Comparison of ENCODE assay signal across 9 mouse cellular contexts in genomic region chr9:37144696-37145095, GRCm38 (mm10). TPM values are rescaled to one million over a fixed set of nuclear protein-coding genes. Genes with fewer than 3 reads are reported as not detected.
A peak's percentile ranks its signal among the peaks of the same experiment; 100 is the strongest.
DNase-seq lines count a peak whose midpoint lies in the region; ATAC-seq and TF ChIP-seq lines count a peak whose summit lies in the region.
"Had no signal": no experiment of that assay in that cellular context is flagged by ENCODE, and none has a peak within 500 bp of the region (broad histone marks: within the 10 kb centered on the region; RNA-seq: fewer than 3 reads in every experiment).

No protein-coding gene starts in this region.

- TF ChIP-seq POLR2A in lung, adult 2 months (IDR thresholded peaks at IDR 0.05; ENCODE audit: borderline replicate concordance, extremely low read depth, low read depth, low read length): no peak
- TF ChIP-seq POLR2A in small intestine, adult 2 months (IDR thresholded peaks at IDR 0.05; ENCODE audit: low read depth, low read length): no peak

- WGBS in lung, adult 2 months: 41% methylated on average over 6 of the region's 6 CpGs
- WGBS in forebrain, embryonic 10.5 days: 2% methylated on average over 6 of the region's 6 CpGs
- WGBS in limb, embryonic 11.5 days: 1% methylated on average over 6 of the region's 6 CpGs
- 29% methylated on average over 6 of the region's 6 CpGs for WGBS in small intestine, adult 2 months

- ATAC-seq in limb, embryonic 11.5 days (ENCODE audit: insufficient number of reproducible peaks, low FRiP score, low TSS enrichment, low read depth): no peak

- H3K4me2 ChIP-seq in limb, embryonic 11.5 days (ENCODE audit: low read depth, severe bottlenecking): peak overlapping the region; percentile 94

- peak overlapping the region; percentile 55 for H3K4me3 ChIP-seq in lung, adult 2 months (replicated peaks; ENCODE audit: extremely low read depth, low read depth, low read length)
- peak overlapping the region; percentile 96 for H3K4me3 ChIP-seq in forebrain, embryonic 10.5 days
- H3K4me3 ChIP-seq in limb, embryonic 11.5 days (ENCODE audit: low read depth, low read length): peak overlapping the region; percentile 67
- H3K4me3 ChIP-seq in small intestine, adult 2 months (ENCODE audit: low read depth, low read length): peak overlapping the region; percentile 32; the same call in 1 of the 2 replicates

- no peak for TF ChIP-seq CTCF in lung, adult 2 months (IDR thresholded peaks at IDR 0.05; ENCODE audit: insufficient read depth, low read length)
- TF ChIP-seq CTCF in small intestine, adult 2 months (IDR thresholded peaks at IDR 0.05; ENCODE audit: extremely low read depth, insufficient read length, insufficient replicate concordance, low read depth, low read length): no peak

- H3K27me3 ChIP-seq in forebrain, embryonic 10.5 days (ENCODE audit: poor library complexity, severe bottlenecking): peaks cover 14% of the 10 kb centered on the region
- peaks cover 19% of the 10 kb centered on the region for H3K27me3 ChIP-seq in limb, embryonic 11.5 days (ENCODE audit: control insufficient read depth, insufficient read depth, low read length)
- peaks cover 36% of the 10 kb centered on the region for H3K27me3 ChIP-seq in small intestine, adult 2 months (ENCODE audit: control insufficient read depth, insufficient read depth, low read length)

- H3K9me3 ChIP-seq in forebrain, embryonic 10.5 days: no peaks in the 10 kb centered on the region
- H3K9me3 ChIP-seq in limb, embryonic 11.5 days (ENCODE audit: control insufficient read depth, low read length): no peaks in the 10 kb centered on the region

- peak overlapping the region; percentile 99 for H3K27ac ChIP-seq in forebrain, embryonic 10.5 days
- H3K27ac ChIP-seq in limb, embryonic 11.5 days (replicated peaks; ENCODE audit: low read depth, low read length): peak overlapping the region; percentile 33; the same call in 1 of the 2 replicates
- no peak overlapping the region for H3K27ac ChIP-seq in small intestine, adult 2 months (ENCODE audit: insufficient read depth, low read depth, low read length)

- no peaks in the 10 kb centered on the region for H3K36me3 ChIP-seq in forebrain, embryonic 10.5 days (replicated peaks)
- no peaks in the 10 kb centered on the region for H3K36me3 ChIP-seq in limb, embryonic 11.5 days (ENCODE audit: control insufficient read depth, insufficient read depth, low read length)
- no peaks in the 10 kb centered on the region for H3K36me3 ChIP-seq in small intestine, adult 2 months (ENCODE audit: control insufficient read depth, insufficient read depth, low read length)

- DNase-seq in lung, adult 2 months: no peak
- DNase-seq in lung, adult 18-20 months: no peak
- DNase-seq in forebrain, embryonic 10.5 days (ENCODE audit: extremely low spot score, low spot score): no peak
- no peak for DNase-seq in limb, embryonic 11.5 days (ENCODE audit: low spot score)
- DNase-seq in natural killer cell, adult 2 months (ENCODE audit: low spot score in 2 of 2): no peak
- no peak for DNase-seq in left cerebral cortex, adult 18-20 months (ENCODE audit: low spot score in 2 of 2)
- no peak for DNase-seq in layer of hippocampus, postnatal 36 days

- H3K4me1 ChIP-seq in lung, adult 2 months (ENCODE audit: control insufficient read depth, insufficient read depth, low read length): peaks cover 7% of the 10 kb centered on the region
- peaks cover 75% of the 10 kb centered on the region for H3K4me1 ChIP-seq in forebrain, embryonic 10.5 days
- peaks cover 51% of the 10 kb centered on the region for H3K4me1 ChIP-seq in limb, embryonic 11.5 days (ENCODE audit: control insufficient read depth, insufficient read depth, low read length)
- peaks cover 4% of the 10 kb centered on the region; the same call in 1 of the 2 replicates for H3K4me1 ChIP-seq in small intestine, adult 2 months (ENCODE audit: control insufficient read depth, insufficient read depth, insufficient read length, low read length)

- peak overlapping the region; percentile 83 for H3K9ac ChIP-seq in limb, embryonic 11.5 days (ENCODE audit: low read length)

RNA-seq across cellular contexts. Expression of gene Pknox2, which starts 2.5 kb away (rescaled TPM):
- polyA plus RNA-seq in lung, adult 2 months (2012; rRNA removed): 32.2 and 37.2 TPM in 2 replicates
- 35.3 and 36.8 TPM in 2 replicates for polyA plus RNA-seq in forebrain, embryonic 10.5 days (2016; fragmentation: Nextera tagmentation; extraction: Ambion mirVana)
- 11.3 and 12.4 TPM in 2 replicates for polyA plus RNA-seq in limb, embryonic 11.5 days (2014; fragmentation: Nextera tagmentation; extraction: Ambion mirVana)
- polyA plus RNA-seq in small intestine, adult 2 months (2012; rRNA removed): 2.5 and 2.7 TPM in 2 replicates
- 10 to 100 TPM; 83.0 to 90.7 TPM for total RNA-seq in left cerebral cortex, adult 18-20 months (2021)
- total RNA-seq in layer of hippocampus, postnatal 36 days (2021): 10 to 100 TPM; 32.7 to 38.3 TPM
- total RNA-seq: hematopoietic stem cell, adult 5-6 weeks had no signal

Comparison
In these comparisons a context has a peak if more than half of its experiments do, and no peak if none do; other contexts are left out.
1. H3K4me3 ChIP-seq: peak in every context shown above with its lines; median percentile 96 in forebrain, embryonic 10.5 days; 67 in limb, embryonic 11.5 days; 55 in lung, adult 2 months; 32 in small intestine, adult 2 months.